Mouse (Mus musculus): ENCODE data around the gene Ccdc88c. TPM values are rescaled to one million over a fixed set of nuclear protein-coding genes. Genes with fewer than 3 reads are reported as not detected.

Gene Ccdc88c
- polyA plus RNA-seq, 1 experiment from 2014 or later: 11.1 TPM

DNA sequence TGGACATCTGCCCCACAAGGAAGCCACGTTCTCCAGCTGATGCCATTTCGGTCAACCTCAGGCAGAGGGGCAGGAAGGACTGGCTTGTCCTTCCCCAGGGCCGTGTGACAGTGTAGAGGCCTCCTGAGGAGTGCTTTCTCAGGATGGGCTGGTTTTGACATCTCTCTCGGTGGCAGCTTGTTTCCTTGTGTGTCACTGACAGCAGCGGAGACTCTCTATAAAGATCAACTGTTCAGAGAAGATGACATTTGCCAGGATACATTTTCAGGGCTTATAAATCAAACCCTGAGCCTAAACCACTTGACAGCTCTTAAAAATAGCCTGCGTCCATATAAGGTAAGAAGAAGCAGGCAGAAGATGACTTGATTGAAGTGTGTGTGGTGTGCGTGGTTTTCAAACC, 59.0 kb downstream of the Ccdc88c start:
- 59% methylated on average over 7 of the region's 7 CpGs for WGBS
- Histone ChIP-seq H3K9ac (ENCODE audit: low read length) (no peak overlapping the region), H3K4me3 (replicated peaks; ENCODE audit: low read length) (no peak overlapping the region), H3K4me2 (ENCODE audit: low read depth, low read length) (no peak overlapping the region), H3K36me3 (ENCODE audit: control insufficient read depth, insufficient read depth, low read length) (no peaks in the 10 kb centered on the region), H3K27me3 (ENCODE audit: control insufficient read depth, insufficient read depth, low read length) (no peaks in the 10 kb centered on the region), H3K27ac (ENCODE audit: low read length) (no peak overlapping the region), H3K4me1 (ENCODE audit: control insufficient read depth, insufficient read depth, low read length) (0 out of 2 replicates have a peak, but pooled peaks cover 8% of the 10 kb centered on the region), H3K9me3 (replicated peaks; ENCODE audit: control insufficient read depth, low read length) (no peaks in the 10 kb centered on the region)
- no peak for ATAC-seq (ENCODE audit: insufficient read depth, low FRiP score)

DNA sequence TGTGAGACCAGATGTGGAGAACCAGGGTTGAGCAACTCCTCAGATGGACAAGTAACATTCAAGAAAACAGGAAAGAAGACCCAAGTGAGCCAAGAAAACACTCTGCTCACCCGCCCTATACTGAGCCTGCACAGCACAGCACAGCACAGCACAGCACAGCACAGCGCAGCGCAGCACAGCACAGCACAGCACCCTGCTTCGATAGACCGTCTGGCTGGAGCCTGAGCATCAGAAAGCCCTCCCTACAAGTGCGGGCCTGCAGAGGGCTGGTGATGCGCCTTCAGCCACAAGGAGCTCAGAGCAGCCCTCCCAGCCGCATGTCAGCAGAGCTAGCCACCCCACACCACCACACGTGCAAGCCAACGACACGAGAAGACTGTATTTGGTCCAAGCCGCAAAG, 61.5 kb downstream of the Ccdc88c start:
- no peak overlapping the region for H3K4me2 ChIP-seq (ENCODE audit: low read depth, low read length)
- no peaks in the 10 kb centered on the region for H3K27me3 ChIP-seq (ENCODE audit: control insufficient read depth, insufficient read depth, low read length)
- H3K9ac ChIP-seq (ENCODE audit: low read length): no peak overlapping the region
- no peak overlapping the region for H3K4me3 ChIP-seq (replicated peaks; ENCODE audit: low read length)
- H3K27ac ChIP-seq (ENCODE audit: low read length): no peak overlapping the region
- no peaks in the 10 kb centered on the region for H3K36me3 ChIP-seq (ENCODE audit: control insufficient read depth, insufficient read depth, low read length)
- 87% methylated on average over 12 of the region's 12 CpGs for WGBS
- H3K4me1 ChIP-seq (ENCODE audit: control insufficient read depth, insufficient read depth, low read length): 0 out of 2 replicates have a peak, but pooled peaks cover 8% of the 10 kb centered on the region
- ATAC-seq (ENCODE audit: insufficient read depth, low FRiP score): no peak
- no peaks in the 10 kb centered on the region for H3K9me3 ChIP-seq (replicated peaks; ENCODE audit: control insufficient read depth, low read length)

DNA sequence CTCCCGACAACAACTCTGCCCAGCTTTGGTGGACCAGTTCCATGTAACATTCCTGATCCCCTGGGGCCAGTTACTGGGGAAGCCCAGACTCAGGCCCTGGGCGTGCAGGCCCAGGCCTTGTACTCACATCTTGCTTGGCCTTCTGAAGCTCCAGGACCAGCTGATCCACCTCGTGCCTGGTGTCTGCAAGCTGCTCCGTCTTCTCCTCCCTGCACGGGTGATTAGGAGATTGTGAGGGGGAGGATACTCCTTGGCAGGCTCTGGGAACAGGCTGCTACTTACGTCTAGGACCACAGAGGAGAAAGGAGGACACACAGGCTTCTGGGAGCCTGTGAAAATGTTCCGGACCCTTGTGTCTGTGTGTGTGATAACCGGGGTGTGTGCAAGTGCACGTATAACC, 62.6 kb downstream of the Ccdc88c start:
- Histone ChIP-seq H3K9ac (ENCODE audit: low read length) (no peak overlapping the region), H3K4me2 (ENCODE audit: low read depth, low read length) (no peak overlapping the region), H3K4me1 (ENCODE audit: control insufficient read depth, insufficient read depth, low read length) (0 out of 2 replicates have a peak, but pooled peaks cover 8% of the 10 kb centered on the region), H3K27ac (ENCODE audit: low read length) (no peak overlapping the region), H3K9me3 (replicated peaks; ENCODE audit: control insufficient read depth, low read length) (no peaks in the 10 kb centered on the region), H3K27me3 (ENCODE audit: control insufficient read depth, insufficient read depth, low read length) (no peaks in the 10 kb centered on the region), H3K4me3 (replicated peaks; ENCODE audit: low read length) (no peak overlapping the region), H3K36me3 (ENCODE audit: control insufficient read depth, insufficient read depth, low read length) (no peaks in the 10 kb centered on the region)
- no peak for ATAC-seq (ENCODE audit: insufficient read depth, low FRiP score)
- 73% methylated on average over 9 of the region's 9 CpGs for WGBS

DNA sequence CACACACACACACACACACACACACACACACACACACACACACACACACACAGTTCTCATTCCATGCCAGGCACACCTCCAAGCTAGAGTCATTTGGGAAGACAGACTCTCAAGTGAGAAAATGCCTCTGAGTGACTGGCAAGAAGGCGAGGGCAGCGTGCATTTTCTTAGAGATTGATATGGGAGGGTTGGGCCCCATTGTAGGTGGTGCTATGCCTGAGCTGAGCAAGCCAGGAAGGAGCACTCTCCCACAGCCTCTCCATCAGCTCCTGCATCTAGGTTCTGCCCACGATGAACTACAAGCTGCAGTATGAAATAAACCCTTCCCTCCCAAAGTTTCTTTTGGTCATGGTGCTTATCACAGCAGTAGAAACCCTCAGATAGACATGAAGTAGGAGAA, 63.6 kb downstream of the Ccdc88c start:
- H3K36me3 ChIP-seq (ENCODE audit: control insufficient read depth, insufficient read depth, low read length): no peaks in the 10 kb centered on the region
- no peaks in the 10 kb centered on the region for H3K27me3 ChIP-seq (ENCODE audit: control insufficient read depth, insufficient read depth, low read length)
- 68% methylated on average over 3 of the region's 3 CpGs for WGBS
- no peak for ATAC-seq (ENCODE audit: insufficient read depth, low FRiP score)
- H3K4me2 ChIP-seq (ENCODE audit: low read depth, low read length): no peak overlapping the region
- 0 out of 2 replicates have a peak, but pooled peaks cover 6% of the 10 kb centered on the region for H3K4me1 ChIP-seq (ENCODE audit: control insufficient read depth, insufficient read depth, low read length)
- H3K27ac ChIP-seq (ENCODE audit: low read length): no peak overlapping the region
- no peak overlapping the region for H3K4me3 ChIP-seq (replicated peaks; ENCODE audit: low read length)
- H3K9me3 ChIP-seq (replicated peaks; ENCODE audit: control insufficient read depth, low read length): no peaks in the 10 kb centered on the region
- no peak overlapping the region for H3K9ac ChIP-seq (ENCODE audit: low read length)

DNA sequence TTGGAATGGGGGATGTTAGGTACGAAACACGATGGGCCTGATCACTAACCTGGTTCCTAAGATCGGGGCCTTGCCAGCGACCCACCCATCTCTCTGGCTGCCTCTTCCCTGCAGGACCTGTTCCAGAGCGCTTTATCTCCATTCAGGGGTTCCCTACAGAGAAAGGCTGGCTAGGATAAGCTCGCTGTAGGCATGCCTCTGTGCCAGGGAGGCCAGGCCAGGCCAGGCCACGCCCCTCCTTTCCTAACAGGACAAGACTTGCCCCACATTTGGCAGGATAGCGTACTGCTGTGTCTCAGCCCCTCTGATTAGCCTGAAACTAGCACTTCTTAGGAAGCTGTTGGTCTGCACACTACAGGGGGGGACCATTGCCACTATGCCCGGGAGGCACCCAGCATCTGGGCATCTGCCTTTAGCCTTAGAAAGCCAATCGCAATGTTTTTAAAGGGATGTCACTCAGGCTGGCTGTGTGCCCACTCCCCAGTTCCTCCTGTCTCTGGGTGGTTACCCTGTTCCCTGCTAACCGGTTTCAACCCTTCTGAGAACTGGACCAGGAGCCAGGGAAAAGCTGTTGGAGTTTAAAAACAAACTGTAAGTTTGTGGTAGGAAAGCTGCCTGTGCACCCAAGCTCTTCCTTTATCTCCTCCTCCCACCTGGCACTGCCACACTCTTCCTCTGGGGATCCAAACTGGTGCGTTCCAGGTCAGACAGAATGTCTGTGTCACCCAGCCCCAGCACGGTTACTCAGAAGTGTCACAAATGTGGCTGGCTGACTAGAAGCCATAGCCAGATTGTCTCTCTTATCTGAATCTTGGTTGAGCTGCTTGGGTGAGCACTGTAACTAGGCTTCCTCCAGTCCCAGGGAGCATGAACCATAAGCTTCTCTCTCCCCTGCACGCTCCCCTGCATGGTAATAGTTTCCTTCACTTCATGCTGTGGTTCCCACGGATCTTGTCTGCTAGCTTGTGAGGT, 69.9 kb downstream of the Ccdc88c start:
- ATAC-seq (ENCODE audit: insufficient read depth, low FRiP score): peak; percentile 69
- Histone ChIP-seq H3K27me3 (ENCODE audit: control insufficient read depth, insufficient read depth, low read length) (no peaks in the 10 kb centered on the region), H3K9me3 (replicated peaks; ENCODE audit: control insufficient read depth, low read length) (no peaks in the 10 kb centered on the region), H3K4me3 (replicated peaks; ENCODE audit: low read length) (no peak overlapping the region), H3K4me1 (ENCODE audit: control insufficient read depth, insufficient read depth, low read length) (peaks cover 33% of the 10 kb centered on the region), H3K4me2 (ENCODE audit: low read depth, low read length) (peak overlapping the region; percentile 6; the same call in 1 of the 2 replicates), H3K27ac (ENCODE audit: low read length) (peak overlapping the region; percentile 58), H3K9ac (ENCODE audit: low read length) (no peak overlapping the region), H3K36me3 (ENCODE audit: control insufficient read depth, insufficient read depth, low read length) (no peaks in the 10 kb centered on the region)
- WGBS: 61% methylated on average over 15 of the region's 15 CpGs

DNA sequence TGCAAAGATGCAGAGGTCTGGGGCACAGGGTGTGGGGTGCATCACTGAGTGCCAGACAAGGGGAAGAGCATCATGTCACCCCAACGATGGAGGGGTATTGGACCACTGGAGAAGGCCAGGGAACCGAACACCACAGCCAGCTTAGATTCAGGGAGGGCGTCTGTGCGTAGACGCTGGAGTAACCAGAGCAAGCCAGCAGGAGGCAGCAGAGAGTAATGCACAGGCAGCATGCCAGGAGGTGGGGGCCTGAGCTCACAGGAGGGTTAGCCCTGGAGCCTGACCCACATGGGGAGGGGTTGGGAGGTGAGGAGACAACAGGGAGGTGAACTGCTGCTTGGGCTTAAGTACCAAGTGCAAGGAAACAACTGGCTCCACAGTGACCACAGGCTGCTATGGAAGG, 70.8 kb downstream of the Ccdc88c start:
- no peak overlapping the region for H3K4me2 ChIP-seq (ENCODE audit: low read depth, low read length)
- peak overlapping the region; percentile 46; the same call in 1 of the 2 replicates for H3K27ac ChIP-seq (ENCODE audit: low read length)
- H3K36me3 ChIP-seq (ENCODE audit: control insufficient read depth, insufficient read depth, low read length): no peaks in the 10 kb centered on the region
- H3K4me3 ChIP-seq (replicated peaks; ENCODE audit: low read length): no peak overlapping the region
- H3K4me1 ChIP-seq (ENCODE audit: control insufficient read depth, insufficient read depth, low read length): peaks cover 33% of the 10 kb centered on the region
- peak; percentile 50; the same call in 1 of the 2 replicates for ATAC-seq (ENCODE audit: insufficient read depth, low FRiP score)
- 26% methylated on average over 5 of the region's 5 CpGs for WGBS
- no peaks in the 10 kb centered on the region for H3K27me3 ChIP-seq (ENCODE audit: control insufficient read depth, insufficient read depth, low read length)
- no peak overlapping the region for H3K9ac ChIP-seq (ENCODE audit: low read length)
- H3K9me3 ChIP-seq (replicated peaks; ENCODE audit: control insufficient read depth, low read length): no peaks in the 10 kb centered on the region

DNA sequence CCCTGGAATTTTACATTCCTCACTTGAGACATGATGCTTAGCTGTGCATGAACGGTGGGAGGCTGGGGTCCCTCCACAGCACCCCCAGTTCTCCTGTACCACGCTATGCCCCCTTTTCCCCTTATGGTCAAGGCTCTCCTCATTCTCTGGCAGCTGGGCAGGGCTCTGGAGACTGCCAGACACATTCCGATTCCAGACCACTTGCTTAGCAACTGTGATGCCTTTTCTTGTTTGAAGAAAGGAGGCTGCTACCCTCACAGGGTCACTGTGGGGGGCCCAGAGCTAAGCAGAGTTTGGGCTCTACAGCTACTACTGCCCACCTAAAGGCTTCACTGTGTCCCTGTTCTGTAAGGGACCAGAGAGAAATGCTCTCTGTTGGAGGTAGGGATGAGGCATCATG, 71.6 kb downstream of the Ccdc88c start:
- WGBS: 59% methylated on average over 3 of the region's 3 CpGs
- peak overlapping the region; percentile 46; the same call in 1 of the 2 replicates for H3K27ac ChIP-seq (ENCODE audit: low read length)
- ATAC-seq (ENCODE audit: insufficient read depth, low FRiP score): no peak
- no peaks in the 10 kb centered on the region for H3K9me3 ChIP-seq (replicated peaks; ENCODE audit: control insufficient read depth, low read length)
- no peaks in the 10 kb centered on the region for H3K27me3 ChIP-seq (ENCODE audit: control insufficient read depth, insufficient read depth, low read length)
- H3K9ac ChIP-seq (ENCODE audit: low read length): 0 out of 2 replicates have a peak overlapping the region, but pooled peaks have one; percentile 4
- peaks cover 33% of the 10 kb centered on the region for H3K4me1 ChIP-seq (ENCODE audit: control insufficient read depth, insufficient read depth, low read length)
- no peak overlapping the region for H3K4me3 ChIP-seq (replicated peaks; ENCODE audit: low read length)
- no peaks in the 10 kb centered on the region for H3K36me3 ChIP-seq (ENCODE audit: control insufficient read depth, insufficient read depth, low read length)
- no peak overlapping the region for H3K4me2 ChIP-seq (ENCODE audit: low read depth, low read length)

DNA sequence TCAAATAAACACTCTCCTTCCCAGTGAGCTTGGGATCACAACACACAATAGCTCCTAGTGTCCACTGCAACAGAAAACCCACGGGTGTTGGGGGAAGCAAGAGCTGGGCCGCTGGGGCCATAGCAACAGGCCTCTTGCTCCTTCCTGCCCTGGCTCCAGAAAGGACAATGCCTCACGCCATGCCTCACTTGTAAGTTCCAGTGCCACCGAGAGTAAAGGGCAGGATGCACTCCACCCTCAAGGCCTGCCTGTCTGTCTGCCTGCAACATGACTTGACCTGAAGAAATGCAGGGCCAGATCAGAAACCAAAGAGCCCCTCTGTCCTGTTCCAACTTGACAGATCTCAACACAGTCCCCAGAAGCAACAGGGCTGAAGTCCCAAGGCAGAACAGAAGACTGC, 72.0 kb downstream of the Ccdc88c start:
- ATAC-seq (ENCODE audit: insufficient read depth, low FRiP score): no peak
- Histone ChIP-seq H3K9ac (ENCODE audit: low read length) (peak overlapping the region; percentile 4; the same call in 1 of the 2 replicates), H3K4me2 (ENCODE audit: low read depth, low read length) (no peak overlapping the region), H3K9me3 (replicated peaks; ENCODE audit: control insufficient read depth, low read length) (no peaks in the 10 kb centered on the region), H3K4me3 (replicated peaks; ENCODE audit: low read length) (no peak overlapping the region), H3K27me3 (ENCODE audit: control insufficient read depth, insufficient read depth, low read length) (no peaks in the 10 kb centered on the region), H3K4me1 (ENCODE audit: control insufficient read depth, insufficient read depth, low read length) (peaks cover 33% of the 10 kb centered on the region), H3K27ac (ENCODE audit: low read length) (peak overlapping the region; percentile 46; the same call in 1 of the 2 replicates), H3K36me3 (ENCODE audit: control insufficient read depth, insufficient read depth, low read length) (no peaks in the 10 kb centered on the region)
- WGBS: 47% methylated on average over 4 of the region's 4 CpGs

DNA sequence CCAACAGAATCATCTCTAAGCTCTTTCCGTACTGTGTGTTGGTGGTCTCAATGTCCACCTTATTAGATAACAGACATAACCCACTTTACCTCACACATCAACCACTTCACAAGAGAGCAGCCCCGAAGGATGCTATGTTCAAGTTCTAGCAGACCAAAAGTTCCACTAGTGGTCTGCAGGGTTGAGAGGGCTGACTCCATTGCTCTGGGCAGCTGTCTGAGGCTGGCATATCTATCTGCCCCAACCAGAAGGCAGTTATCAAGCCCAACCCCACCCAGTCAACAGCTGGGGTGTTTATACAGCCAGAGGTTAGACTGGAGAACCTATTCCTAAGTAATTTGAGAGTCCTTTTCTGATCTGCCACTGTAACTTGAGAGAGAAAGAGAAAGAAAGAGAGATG, 72.8 kb downstream of the Ccdc88c start:
- Histone ChIP-seq H3K27ac (ENCODE audit: low read length) (0 out of 2 replicates have a peak overlapping the region, but pooled peaks have one; percentile 1), H3K4me1 (ENCODE audit: control insufficient read depth, insufficient read depth, low read length) (peaks cover 33% of the 10 kb centered on the region), H3K4me2 (ENCODE audit: low read depth, low read length) (no peak overlapping the region), H3K36me3 (ENCODE audit: control insufficient read depth, insufficient read depth, low read length) (no peaks in the 10 kb centered on the region), H3K9ac (ENCODE audit: low read length) (no peak overlapping the region; the same call in 1 of the 2 replicates), H3K9me3 (replicated peaks; ENCODE audit: control insufficient read depth, low read length) (no peaks in the 10 kb centered on the region), H3K4me3 (replicated peaks; ENCODE audit: low read length) (no peak overlapping the region), H3K27me3 (ENCODE audit: control insufficient read depth, insufficient read depth, low read length) (no peaks in the 10 kb centered on the region)
- 92% methylated on average over 2 of the region's 2 CpGs for WGBS
- ATAC-seq (ENCODE audit: insufficient read depth, low FRiP score): no peak
